Mouse (Mus musculus): ENCODE data around the gene Lpcat3. TPM values are rescaled to one million over a fixed set of nuclear protein-coding genes. Genes with fewer than 3 reads are reported as not detected.

The Lpcat3 gene
- polyA plus RNA-seq, 1 experiment from 2014 or later, result 33.4 TPM

GRCm38 (mm10) chr6:124724472-124724871 lies 61.6 kb downstream of the Lpcat3 start:
- Histone ChIP-seq H3K4me3 (ENCODE audit: low read depth, low read length) (no peak overlapping the region), H3K27me3 (ENCODE audit: control insufficient read depth, insufficient read depth, low read length) (no peaks in the 10 kb centered on the region), H3K4me2 (ENCODE audit: low read depth, low read length) (no peak overlapping the region), H3K4me1 (ENCODE audit: control insufficient read depth, insufficient read depth, low read length) (no peaks in the 10 kb centered on the region), H3K27ac (replicated peaks; ENCODE audit: low read depth, low read length) (no peak overlapping the region), H3K9ac (replicated peaks; ENCODE audit: low read length) (no peak overlapping the region), H3K36me3 (replicated peaks; ENCODE audit: control insufficient read depth, insufficient read depth, low read depth, low read length) (no peaks in the 10 kb centered on the region), H3K9me3 (replicated peaks; ENCODE audit: control insufficient read depth, low read length) (no peaks in the 10 kb centered on the region)
- DNase-seq (ENCODE audit: low spot score) (no peak), ATAC-seq (replicated peaks; ENCODE audit: insufficient number of reproducible peaks, low FRiP score, low TSS enrichment, low read depth) (no peak)
- WGBS, result 90% methylated on average over 10 of the region's 10 CpGs

- H3K9ac ChIP-seq (replicated peaks; ENCODE audit: low read length), result no peak overlapping the region
- no peak for ATAC-seq (replicated peaks; ENCODE audit: insufficient number of reproducible peaks, low FRiP score, low TSS enrichment, low read depth)
- no peaks in the 10 kb centered on the region for H3K36me3 ChIP-seq (replicated peaks; ENCODE audit: control insufficient read depth, insufficient read depth, low read depth, low read length)
- H3K4me3 ChIP-seq (ENCODE audit: low read depth, low read length), result no peak overlapping the region
- no peaks in the 10 kb centered on the region for H3K9me3 ChIP-seq (replicated peaks; ENCODE audit: control insufficient read depth, low read length)
- H3K4me1 ChIP-seq (ENCODE audit: control insufficient read depth, insufficient read depth, low read length), result no peaks in the 10 kb centered on the region; the same call in 1 of the 2 replicates
- WGBS, result 88% methylated on average over 10 of the region's 10 CpGs
- no peak overlapping the region for H3K27ac ChIP-seq (replicated peaks; ENCODE audit: low read depth, low read length)
- no peaks in the 10 kb centered on the region for H3K27me3 ChIP-seq (ENCODE audit: control insufficient read depth, insufficient read depth, low read length)
- no peak overlapping the region for H3K4me2 ChIP-seq (ENCODE audit: low read depth, low read length)
- no peak for DNase-seq (ENCODE audit: low spot score)
Observed at GRCm38 (mm10) chr6:124728621-124729020, 65.8 kb downstream of the Lpcat3 start.

DNA sequence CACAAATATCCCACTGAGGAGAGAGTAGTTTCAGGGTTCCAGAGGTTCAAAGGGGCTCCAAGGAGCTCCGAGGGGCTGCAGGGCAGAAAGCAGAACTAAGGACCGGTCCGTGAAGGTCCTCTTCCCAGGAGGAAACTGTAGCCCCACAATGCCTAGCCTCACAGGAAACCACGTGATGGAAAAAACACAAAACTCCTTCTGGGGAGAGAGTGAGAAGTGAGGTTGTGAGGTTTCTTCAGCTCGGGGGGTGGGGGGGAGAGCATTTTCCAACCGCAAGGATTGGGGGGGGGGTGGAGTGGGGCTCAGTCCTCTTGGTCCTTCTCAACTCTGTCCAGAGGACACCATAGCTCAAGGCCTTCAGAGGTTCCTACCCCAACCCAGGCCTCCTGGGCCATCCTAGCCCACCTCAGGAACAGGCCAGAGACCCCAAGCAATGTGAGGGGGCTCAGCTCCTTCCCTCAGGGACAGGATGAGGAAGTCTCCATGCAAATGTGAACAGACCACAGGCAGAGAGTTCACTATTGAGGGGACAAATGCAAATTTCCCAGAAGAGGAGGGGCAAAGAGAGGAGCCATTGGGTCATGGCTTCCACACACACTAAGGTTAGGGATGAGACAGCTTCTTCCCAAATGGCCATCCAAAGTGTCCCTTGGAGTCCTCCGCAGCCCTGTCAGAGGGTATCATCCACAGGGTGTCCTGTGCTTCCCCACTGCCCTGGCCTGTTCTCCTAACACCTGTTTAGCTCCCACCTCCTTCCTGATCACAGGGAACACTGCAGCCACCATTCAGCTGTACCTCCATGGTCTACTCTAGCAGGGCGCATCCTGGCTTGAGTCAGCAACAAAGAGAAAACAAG lies 67.3 kb downstream of the Lpcat3 start:
- no peak overlapping the region for H3K4me3 ChIP-seq (ENCODE audit: low read depth, low read length)
- no peak overlapping the region for H3K4me2 ChIP-seq (ENCODE audit: low read depth, low read length)
- no peak for ATAC-seq (replicated peaks; ENCODE audit: insufficient number of reproducible peaks, low FRiP score, low TSS enrichment, low read depth)
- no peak overlapping the region for H3K27ac ChIP-seq (replicated peaks; ENCODE audit: low read depth, low read length)
- H3K27me3 ChIP-seq (ENCODE audit: control insufficient read depth, insufficient read depth, low read length), result no peaks in the 10 kb centered on the region
- no peaks in the 10 kb centered on the region for H3K36me3 ChIP-seq (replicated peaks; ENCODE audit: control insufficient read depth, insufficient read depth, low read depth, low read length)
- H3K9ac ChIP-seq (replicated peaks; ENCODE audit: low read length), result no peak overlapping the region; the same call in 1 of the 2 replicates
- no peaks in the 10 kb centered on the region; the same call in 1 of the 2 replicates for H3K4me1 ChIP-seq (ENCODE audit: control insufficient read depth, insufficient read depth, low read length)
- DNase-seq (ENCODE audit: low spot score), result no peak
- 81% methylated on average over 8 of the region's 8 CpGs for WGBS
- no peaks in the 10 kb centered on the region for H3K9me3 ChIP-seq (replicated peaks; ENCODE audit: control insufficient read depth, low read length)

- Histone ChIP-seq H3K27ac (replicated peaks; ENCODE audit: low read depth, low read length) (no peak overlapping the region), H3K9me3 (replicated peaks; ENCODE audit: control insufficient read depth, low read length) (no peaks in the 10 kb centered on the region), H3K4me1 (ENCODE audit: control insufficient read depth, insufficient read depth, low read length) (no peaks in the 10 kb centered on the region; the same call in 1 of the 2 replicates), H3K4me2 (ENCODE audit: low read depth, low read length) (no peak overlapping the region), H3K36me3 (replicated peaks; ENCODE audit: control insufficient read depth, insufficient read depth, low read depth, low read length) (no peaks in the 10 kb centered on the region), H3K9ac (replicated peaks; ENCODE audit: low read length) (no peak overlapping the region), H3K4me3 (ENCODE audit: low read depth, low read length) (no peak overlapping the region), H3K27me3 (ENCODE audit: control insufficient read depth, insufficient read depth, low read length) (no peaks in the 10 kb centered on the region)
- no peak for DNase-seq (ENCODE audit: low spot score)
- no peak for ATAC-seq (replicated peaks; ENCODE audit: insufficient number of reproducible peaks, low FRiP score, low TSS enrichment, low read depth)
- whole genome bisulfite sequencing, result 84% methylated on average over 7 of the region's 7 CpGs
Observed at GRCm38 (mm10) chr6:124731038-124731437, 68.2 kb downstream of the Lpcat3 start.

DNA sequence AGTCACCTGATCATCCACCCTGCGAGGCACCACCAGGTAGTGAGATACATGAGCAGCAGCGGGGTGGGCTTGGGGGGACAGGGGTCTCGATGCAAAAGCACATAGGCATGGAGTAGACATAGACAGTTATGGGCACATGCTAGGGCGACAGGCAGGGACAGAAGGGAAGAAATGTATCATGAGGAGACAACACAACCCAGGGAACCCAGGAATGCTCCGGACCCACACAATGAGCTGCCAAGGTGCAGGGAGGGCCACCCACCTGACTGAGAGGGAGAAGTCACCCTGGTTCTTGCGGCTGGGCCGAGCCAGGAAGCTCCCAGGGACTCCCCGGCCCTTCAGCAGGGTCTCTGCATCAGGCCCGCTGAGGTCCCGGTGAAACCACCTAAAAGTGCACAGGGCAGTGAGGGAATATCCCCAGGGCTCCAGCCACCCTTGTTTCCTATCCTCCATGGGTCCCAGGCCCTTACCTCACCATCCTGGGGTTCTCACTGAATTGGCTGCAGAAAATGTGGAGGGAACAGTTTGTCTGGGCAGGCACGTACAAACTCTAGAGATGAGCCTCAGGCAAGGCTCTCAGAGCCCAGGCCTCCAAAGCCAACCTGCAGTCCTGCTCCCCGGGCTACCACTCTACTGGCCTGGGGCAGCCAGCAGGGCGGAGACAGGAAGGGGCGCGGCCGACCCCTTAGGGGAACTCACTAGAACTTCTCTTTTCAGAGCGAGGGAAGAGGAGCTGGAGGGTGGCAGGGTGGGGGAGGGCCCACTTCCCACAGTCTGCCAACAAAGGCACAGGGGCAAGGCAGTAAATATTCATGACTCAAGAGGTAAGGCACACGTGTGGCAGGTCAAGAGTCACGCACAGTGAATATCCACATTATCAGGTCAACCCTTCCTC lies 69.9 kb downstream of the Lpcat3 start:
- Histone ChIP-seq H3K4me2 (ENCODE audit: low read depth, low read length) (no peak overlapping the region), H3K4me1 (ENCODE audit: control insufficient read depth, insufficient read depth, low read length) (no peaks in the 10 kb centered on the region; the same call in 1 of the 2 replicates), H3K9me3 (replicated peaks; ENCODE audit: control insufficient read depth, low read length) (no peaks in the 10 kb centered on the region), H3K36me3 (replicated peaks; ENCODE audit: control insufficient read depth, insufficient read depth, low read depth, low read length) (no peaks in the 10 kb centered on the region), H3K9ac (replicated peaks; ENCODE audit: low read length) (no peak overlapping the region), H3K4me3 (ENCODE audit: low read depth, low read length) (no peak overlapping the region), H3K27me3 (ENCODE audit: control insufficient read depth, insufficient read depth, low read length) (no peaks in the 10 kb centered on the region), H3K27ac (replicated peaks; ENCODE audit: low read depth, low read length) (no peak overlapping the region)
- no peak for DNase-seq (ENCODE audit: low spot score)
- 45% methylated on average over 19 of the region's 19 CpGs for WGBS
- ATAC-seq (replicated peaks; ENCODE audit: insufficient number of reproducible peaks, low FRiP score, low TSS enrichment, low read depth), result 0 out of 2 replicates have a peak, but pooled peaks have one; percentile 45

- H3K27ac ChIP-seq (replicated peaks; ENCODE audit: low read depth, low read length), result no peak overlapping the region
- DNase-seq (ENCODE audit: low spot score) (no peak), ATAC-seq (replicated peaks; ENCODE audit: insufficient number of reproducible peaks, low FRiP score, low TSS enrichment, low read depth) (no peak)
- H3K9me3 ChIP-seq (replicated peaks; ENCODE audit: control insufficient read depth, low read length), result no peaks in the 10 kb centered on the region
- 91% methylated on average over 3 of the region's 3 CpGs for whole genome bisulfite sequencing
- H3K9ac ChIP-seq (replicated peaks; ENCODE audit: low read length), result no peak overlapping the region
- no peaks in the 10 kb centered on the region; the same call in 1 of the 2 replicates for H3K4me1 ChIP-seq (ENCODE audit: control insufficient read depth, insufficient read depth, low read length)
- H3K27me3 ChIP-seq (ENCODE audit: control insufficient read depth, insufficient read depth, low read length), result no peaks in the 10 kb centered on the region
- no peak overlapping the region for H3K4me3 ChIP-seq (ENCODE audit: low read depth, low read length)
- H3K4me2 ChIP-seq (ENCODE audit: low read depth, low read length), result no peak overlapping the region
- no peaks in the 10 kb centered on the region for H3K36me3 ChIP-seq (replicated peaks; ENCODE audit: control insufficient read depth, insufficient read depth, low read depth, low read length)
Observed at GRCm38 (mm10) chr6:124734417-124734816, 71.6 kb downstream of the Lpcat3 start.

DNA sequence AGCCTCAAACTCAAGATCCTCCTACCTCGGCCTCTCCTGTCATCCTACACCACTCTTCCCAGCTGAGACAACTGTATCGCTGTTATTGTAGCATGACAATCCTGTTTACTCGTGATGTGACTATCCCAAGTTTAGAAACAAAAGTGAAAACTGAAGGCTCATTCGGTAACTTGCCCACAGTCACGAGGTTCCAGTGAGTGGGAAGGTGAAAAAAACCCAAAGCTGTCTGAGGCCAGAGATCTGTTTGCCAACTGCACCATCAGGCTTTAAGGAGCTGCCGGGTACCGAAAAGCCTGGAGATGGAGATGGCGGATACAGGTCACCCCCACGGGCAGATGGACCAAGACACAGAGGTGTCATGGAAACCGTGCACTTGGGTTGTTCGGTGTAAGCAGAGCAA lies 74.2 kb downstream of the Lpcat3 start:
- Histone ChIP-seq H3K4me2 (ENCODE audit: low read depth, low read length) (no peak overlapping the region), H3K36me3 (replicated peaks; ENCODE audit: control insufficient read depth, insufficient read depth, low read depth, low read length) (no peaks in the 10 kb centered on the region), H3K27me3 (ENCODE audit: control insufficient read depth, insufficient read depth, low read length) (no peaks in the 10 kb centered on the region), H3K4me3 (ENCODE audit: low read depth, low read length) (no peak overlapping the region), H3K9ac (replicated peaks; ENCODE audit: low read length) (no peak overlapping the region), H3K27ac (replicated peaks; ENCODE audit: low read depth, low read length) (no peak overlapping the region), H3K4me1 (ENCODE audit: control insufficient read depth, insufficient read depth, low read length) (no peaks in the 10 kb centered on the region; the same call in 1 of the 2 replicates), H3K9me3 (replicated peaks; ENCODE audit: control insufficient read depth, low read length) (no peaks in the 10 kb centered on the region)
- ATAC-seq (replicated peaks; ENCODE audit: insufficient number of reproducible peaks, low FRiP score, low TSS enrichment, low read depth) (no peak), DNase-seq (ENCODE audit: low spot score) (no peak)
- WGBS, result 88% methylated on average over 11 of the region's 11 CpGs
